Mouse (Mus musculus) retina, postnatal 7 days (tissue): ENCODE results near the gene Akna.
A peak's percentile ranks its signal among the peaks of the same experiment; 100 is the strongest.

ENCODE experiments used
- DNase-seq: peaks from one replicate; pipeline ENCODE4 v3.0.0-alpha.2; 2012; ENCODE audit warnings: low read depth, low spot score

The Akna gene

GRCm38 (mm10) chr4:63409908-63410582 is 6.9 kb upstream of the Akna start:
- DNase-seq: no peak

GRCm38 (mm10) chr4:63409317-63409907 is 6.3 kb upstream of the Akna start:
- DNase-seq: no peak

GRCm38 (mm10) chr4:63408649-63409048 is 5.5 kb upstream of the Akna start:
- peak; percentile 62 for DNase-seq

- DNase-seq: no peak
These were observed 5.1 kb upstream of the Akna start for GRCm38 (mm10) chr4:63408247-63408646.

- DNase-seq: no peak
These were observed 2.5 kb upstream of the Akna start for GRCm38 (mm10) chr4:63405683-63406082.

- DNase-seq: no peak
These were observed 1.9 kb upstream of the Akna start for GRCm38 (mm10) chr4:63405051-63405450.

GRCm38 (mm10) chr4:63404205-63404604 is 1.1 kb upstream of the Akna start:
- DNase-seq: no peak

GRCm38 (mm10) chr4:63402558-63402957 is 596 bp downstream of the Akna start:
- DNase-seq: no peak

GRCm38 (mm10) chr4:63402056-63402455 is 1.1 kb downstream of the Akna start:
- no peak for DNase-seq

- no peak for DNase-seq
These were observed 1.5 kb downstream of the Akna start for GRCm38 (mm10) chr4:63401620-63402019.

- no peak for DNase-seq
These were observed 2.4 kb downstream of the Akna start for GRCm38 (mm10) chr4:63400541-63401306.

- DNase-seq: no peak
These were observed 3.4 kb downstream of the Akna start for GRCm38 (mm10) chr4:63399691-63400270.

- DNase-seq: no peak
These were observed 4.1 kb downstream of the Akna start for GRCm38 (mm10) chr4:63398854-63399609.

- no peak for DNase-seq
These were observed 5.1 kb downstream of the Akna start for GRCm38 (mm10) chr4:63397981-63398537.

GRCm38 (mm10) chr4:63391322-63391721 is 11.8 kb downstream of the Akna start:
- no peak for DNase-seq

- DNase-seq: no peak
These were observed 13.1 kb downstream of the Akna start for GRCm38 (mm10) chr4:63389887-63390528.

- DNase-seq: peak; percentile 93
These were observed 13.8 kb downstream of the Akna start for GRCm38 (mm10) chr4:63389121-63389886.

GRCm38 (mm10) chr4:63388029-63388428 is 15.1 kb downstream of the Akna start:
- DNase-seq: no peak

GRCm38 (mm10) chr4:63385784-63386183 is 17.4 kb downstream of the Akna start:
- DNase-seq: no peak

GRCm38 (mm10) chr4:63385253-63385652 is 17.9 kb downstream of the Akna start:
- DNase-seq: no peak
